Mouse (Mus musculus): ENCODE measurements at regions not wholly inside any gene's neighbourhood (a gene's known extent, or its start where the extent isn't known, plus 50 kb on each side); places are given as distances from the start of the nearest gene placed in this dataset.
A peak's percentile ranks its signal among the peaks of the same experiment; 100 is the strongest.
"Not testable (repeated sequence)": the region's sequence is repeated elsewhere in the genome, so short reads cannot be mapped to it uniquely, and the experiment has no call there.

DNA sequence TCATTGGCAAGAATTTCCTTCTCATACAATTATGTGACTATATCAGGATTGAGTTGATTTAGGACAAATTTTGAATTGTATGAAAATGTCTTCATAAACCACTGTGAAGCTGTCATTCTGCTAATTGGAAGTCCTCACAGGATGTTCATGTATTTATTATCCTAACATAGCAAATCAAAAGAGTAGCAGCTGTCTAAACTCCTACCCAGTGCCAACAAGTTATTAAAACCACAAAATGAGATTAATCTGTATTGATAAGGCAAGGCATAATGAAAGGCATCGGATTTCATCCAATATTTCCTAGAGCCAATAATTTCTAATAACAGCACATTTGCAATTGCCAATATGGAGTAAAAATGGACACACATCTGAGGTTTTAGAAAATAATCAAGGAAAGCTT, 217.6 kb upstream of the Tmprss15 start:
- DNase-seq: no peak

DNA sequence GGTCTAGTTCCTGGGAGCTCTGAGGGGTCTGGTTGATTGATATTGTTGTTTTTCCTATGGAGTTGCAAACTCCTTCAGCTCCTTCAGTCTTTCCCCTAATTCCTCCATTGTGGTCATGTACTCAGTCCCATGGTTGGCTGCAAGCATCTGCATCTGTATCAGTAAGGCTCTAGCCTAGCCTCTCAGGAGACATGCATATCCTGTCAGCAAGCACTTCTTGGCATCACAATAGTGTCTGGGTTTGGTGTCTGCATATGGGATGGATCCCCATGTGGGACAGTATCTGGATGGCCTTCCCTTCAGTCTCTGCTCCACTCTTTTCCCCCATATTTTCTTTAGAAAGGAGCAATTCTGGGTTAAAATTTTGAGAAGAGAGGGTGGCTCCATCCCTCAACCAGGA, 205.7 kb upstream of the Tmprss15 start:
- DNase-seq: not testable (repeated sequence)

DNA sequence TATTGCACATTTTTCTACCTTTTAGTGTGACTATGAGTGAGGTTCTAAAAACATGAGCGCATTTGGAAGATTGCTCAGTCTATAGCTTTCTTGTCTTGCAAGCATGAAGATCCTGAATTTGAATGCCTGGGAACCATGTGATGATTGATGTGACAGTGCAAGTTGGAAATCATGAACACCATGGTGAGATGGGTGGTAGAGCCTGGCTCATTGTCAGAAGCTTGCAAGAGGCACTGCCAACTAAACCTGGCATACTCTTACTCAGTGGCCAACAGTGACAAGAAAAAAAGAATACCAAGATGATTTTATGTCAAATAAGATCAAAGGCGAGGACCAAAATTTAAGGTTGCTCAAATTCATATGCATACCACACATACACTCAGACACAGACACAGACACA, 188.1 kb upstream of the Tmprss15 start:
- no peak for DNase-seq

DNA sequence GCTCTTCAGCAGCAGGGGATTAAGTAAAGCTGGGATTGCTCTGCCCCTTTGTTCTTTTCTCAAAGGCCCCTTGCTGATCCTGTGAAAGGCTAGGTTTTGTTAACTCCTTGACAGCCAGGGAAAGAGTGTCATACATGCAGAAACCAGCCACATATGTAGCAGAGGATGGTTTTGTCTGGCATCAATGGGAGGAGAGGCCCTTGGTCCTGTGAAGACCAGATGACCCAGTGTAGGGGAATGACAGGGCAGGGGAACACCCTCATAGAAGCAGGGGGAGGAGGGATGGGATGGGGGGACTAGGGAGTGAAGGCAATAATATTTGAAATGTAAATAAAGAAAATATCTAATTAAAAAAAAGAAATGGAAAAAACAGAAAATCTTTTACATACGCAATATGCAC, 165.6 kb upstream of the Tmprss15 start:
- no peak for DNase-seq

DNA sequence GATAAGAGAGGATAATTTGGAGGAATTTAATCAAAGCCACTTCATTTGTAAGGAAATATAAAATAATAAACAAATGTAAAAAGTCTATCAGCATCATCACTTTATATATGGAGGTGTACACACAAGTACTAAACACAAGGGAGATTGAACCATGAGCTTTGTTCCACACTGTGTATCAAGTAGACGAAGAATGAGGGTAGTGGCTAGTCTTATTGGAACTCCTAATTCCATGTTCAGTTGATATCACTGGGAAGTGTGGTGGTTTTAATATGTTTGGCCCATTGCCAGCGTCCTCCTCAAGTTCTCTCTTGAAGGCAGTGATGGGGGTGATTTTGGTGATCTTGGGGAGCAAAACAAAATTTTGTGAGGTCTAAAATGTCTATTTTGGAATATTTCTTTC, 165.2 kb upstream of the Tmprss15 start:
- DNase-seq: no peak

DNA sequence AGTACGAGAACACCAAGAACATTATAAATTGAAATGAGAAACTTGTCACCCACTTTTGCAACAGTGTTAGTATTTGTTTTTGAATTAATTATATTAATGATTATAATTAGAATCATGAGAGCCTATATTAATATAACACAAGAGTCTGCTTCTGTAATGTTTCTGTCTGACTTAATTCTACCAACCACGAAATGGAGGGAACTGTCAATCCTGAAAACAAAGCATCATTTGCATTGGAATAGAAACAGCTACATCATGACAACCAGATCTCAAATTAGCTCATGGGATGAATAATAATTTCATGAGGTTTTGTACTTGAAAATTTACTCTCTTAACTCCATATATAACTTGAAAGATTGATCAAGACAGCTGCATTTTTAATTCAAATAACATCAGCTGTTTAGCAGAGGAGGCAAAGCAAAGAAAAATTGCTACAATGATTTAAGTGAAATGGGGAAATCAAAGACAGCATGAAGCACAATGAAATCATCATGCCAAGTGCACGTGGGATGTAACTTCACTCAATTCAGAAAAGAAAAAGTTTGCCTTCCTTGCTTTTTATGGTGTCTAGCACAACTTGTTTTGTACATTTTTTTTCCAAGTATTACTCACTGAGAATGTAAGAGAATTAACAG, 150.1 kb upstream of the Tmprss15 start:
- no peak for DNase-seq

DNA sequence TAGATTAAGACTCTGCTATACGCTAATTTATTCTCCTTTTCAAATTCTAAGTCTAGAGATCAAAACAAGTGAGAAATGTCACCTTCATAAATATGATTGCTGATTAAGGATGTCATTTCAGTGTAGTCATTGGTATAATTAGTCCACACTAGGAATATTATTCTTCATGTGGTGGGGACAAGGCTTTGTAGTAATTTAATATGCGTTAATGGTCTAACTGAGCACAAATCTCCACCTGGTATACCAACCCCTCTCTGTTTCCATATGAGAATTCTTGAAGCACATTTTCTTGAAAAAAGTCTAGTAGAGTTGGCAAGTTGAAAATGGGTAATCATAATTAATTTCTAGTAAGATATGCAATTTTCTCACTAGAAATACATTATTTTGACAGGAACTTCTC, 149.3 kb upstream of the Tmprss15 start:
- DNase-seq: no peak

DNA sequence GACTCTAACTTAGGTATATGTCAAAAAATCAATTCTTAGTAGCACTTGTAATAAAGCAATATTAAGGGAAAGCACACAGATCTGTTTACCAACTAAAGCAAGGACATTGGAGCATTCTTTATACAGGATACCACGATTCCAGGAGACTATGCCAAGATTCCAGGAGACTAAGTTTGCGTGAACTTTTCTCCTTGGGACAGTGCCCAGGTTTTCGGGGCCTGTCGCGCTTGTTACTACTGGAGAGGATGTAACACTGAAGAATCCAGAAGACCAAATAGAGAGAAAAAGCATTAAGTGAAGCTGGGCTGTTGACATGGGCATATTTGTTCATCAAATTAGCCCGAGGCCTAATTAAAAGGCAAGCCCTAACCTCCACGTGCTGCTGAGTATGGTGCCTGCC, 100.3 kb upstream of the Tmprss15 start:
- DNase-seq: no peak

DNA sequence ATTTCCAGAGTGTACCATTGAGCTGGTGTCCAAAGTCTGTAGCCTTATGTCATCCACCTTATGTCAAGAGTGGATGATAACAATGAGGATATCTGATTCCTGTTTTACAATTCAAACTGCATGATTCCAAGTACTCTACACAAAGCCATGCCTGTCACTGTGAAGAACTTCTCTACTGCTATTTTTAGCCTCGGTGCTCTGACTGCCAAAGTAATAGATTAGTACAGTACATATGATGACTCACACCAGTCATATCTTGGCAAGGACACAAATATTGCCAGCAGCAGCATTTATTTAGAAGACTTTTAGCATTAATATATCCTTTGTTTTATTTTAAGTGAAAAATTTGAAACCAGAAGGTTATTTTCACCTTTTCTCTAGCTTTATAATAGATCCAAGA, 95.6 kb upstream of the Tmprss15 start:
- DNase-seq: no peak

DNA sequence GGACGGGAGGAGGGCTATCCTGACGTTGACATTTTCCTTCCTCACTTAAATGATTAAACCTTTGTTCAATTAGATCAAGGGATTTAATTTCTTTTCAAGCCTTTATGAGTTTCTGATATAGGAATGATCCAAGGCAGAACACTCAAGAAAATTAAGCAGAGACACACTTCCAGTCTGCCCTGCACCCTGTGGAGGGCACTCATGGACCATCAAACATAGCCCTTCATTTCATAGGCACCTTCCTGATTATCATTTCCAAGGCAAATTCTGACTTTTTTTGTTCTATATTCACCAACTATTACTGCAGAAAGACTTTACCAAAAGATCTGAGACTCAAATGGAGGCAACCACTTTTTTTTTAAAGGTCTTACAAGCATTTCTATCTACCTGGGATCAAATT, 91.6 kb upstream of the Tmprss15 start:
- DNase-seq: no peak

DNA sequence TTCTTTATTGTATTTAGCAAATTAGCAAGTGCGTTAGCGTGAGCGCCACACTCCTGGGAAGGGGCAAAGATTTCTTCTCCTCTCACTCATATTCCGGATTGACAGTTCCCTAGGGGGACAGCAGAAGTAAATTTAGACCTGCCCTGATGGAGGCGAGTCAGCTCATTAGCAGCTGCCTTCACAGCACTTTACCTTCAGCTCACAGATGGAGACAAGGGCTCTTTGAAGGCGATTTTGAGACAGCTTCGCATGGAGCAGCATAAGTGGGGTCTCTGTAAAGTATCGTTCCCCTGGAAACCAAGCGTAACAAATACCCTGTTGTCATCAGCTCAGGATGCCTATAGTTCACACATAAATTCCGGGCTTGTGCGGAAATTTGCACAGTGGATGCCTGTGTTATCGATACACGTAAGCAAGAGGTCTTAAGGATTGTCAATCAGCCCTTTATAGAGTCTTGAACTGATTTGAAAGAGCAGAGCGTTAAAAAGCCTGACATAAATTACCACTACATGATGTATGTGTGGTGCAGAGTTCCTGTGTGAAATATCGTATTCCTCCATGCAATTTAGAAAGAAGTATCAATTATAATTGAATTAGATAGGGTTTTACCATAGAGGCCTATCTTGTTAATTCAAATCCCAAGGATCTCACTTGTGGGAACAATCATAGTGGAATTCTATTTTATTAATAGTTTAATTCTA, 86.6 kb upstream of the Tmprss15 start:
- no peak for DNase-seq

DNA sequence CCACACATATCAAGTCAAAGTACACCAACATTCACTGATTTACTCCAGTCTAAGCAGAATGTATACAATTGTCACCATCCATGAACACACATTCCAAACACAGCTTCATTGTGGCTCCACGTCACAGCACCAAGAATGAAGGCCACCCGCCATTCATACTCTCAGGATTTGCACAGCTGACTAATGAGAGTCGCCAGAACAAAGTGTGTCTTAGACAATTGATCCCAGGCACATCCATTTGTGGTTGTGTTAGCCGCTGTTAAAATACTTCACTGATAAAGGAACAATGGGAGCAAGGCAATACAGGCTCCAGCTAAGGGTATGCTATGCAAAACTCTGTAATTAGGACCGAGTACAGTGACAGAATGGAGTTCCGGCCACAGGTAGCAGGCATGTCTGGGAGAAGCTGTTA, 85.9 kb upstream of the Tmprss15 start:
- no peak for DNase-seq

DNA sequence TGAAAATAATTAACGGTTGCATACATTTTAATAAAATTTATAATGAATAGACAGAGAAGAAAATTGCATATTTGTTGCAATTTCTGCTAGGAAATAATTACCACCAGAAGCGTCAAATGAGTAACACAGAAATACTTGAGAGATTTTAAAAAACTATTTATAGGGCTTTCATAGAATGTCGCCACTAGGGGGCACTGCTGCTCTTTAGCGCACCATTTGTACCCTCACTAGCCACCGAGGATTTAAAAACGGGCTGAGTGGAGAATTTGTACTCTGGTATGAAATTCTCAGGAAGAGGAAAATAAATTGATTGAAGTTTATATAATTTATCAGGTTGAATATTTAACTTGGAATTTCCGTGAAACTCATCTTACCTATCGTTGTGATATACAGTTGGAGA, 77.3 kb upstream of the Tmprss15 start:
- DNase-seq: peak; percentile 81

DNA sequence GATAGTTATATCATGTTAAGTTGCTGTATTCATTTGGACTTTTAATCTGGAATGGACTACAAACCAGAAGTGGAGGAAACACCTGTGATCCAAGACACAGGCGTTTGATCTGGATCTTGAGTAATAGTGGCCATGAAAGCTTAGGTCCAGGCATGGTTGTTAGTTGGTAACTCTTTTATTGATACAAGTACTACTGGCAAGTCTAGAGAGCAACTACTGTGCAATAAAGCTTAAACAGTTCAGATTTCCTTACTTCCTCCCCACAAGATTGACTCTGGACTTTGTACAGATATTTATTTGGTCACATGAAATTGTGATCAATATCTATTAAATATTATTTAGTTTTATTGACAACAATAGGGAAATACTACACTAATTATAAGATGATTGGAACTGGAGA, 51.9 kb upstream of the Tmprss15 start:
- no peak for DNase-seq
